Mouse (Mus musculus): ENCODE results near the gene Cbfb. TPM values are rescaled to one million over a fixed set of nuclear protein-coding genes. Genes with fewer than 3 reads are reported as not detected.

Gene Cbfb
- total and polyA plus RNA-seq, 2 experiments from 2014 or later, result 27.8 to 45.1 TPM

DNA sequence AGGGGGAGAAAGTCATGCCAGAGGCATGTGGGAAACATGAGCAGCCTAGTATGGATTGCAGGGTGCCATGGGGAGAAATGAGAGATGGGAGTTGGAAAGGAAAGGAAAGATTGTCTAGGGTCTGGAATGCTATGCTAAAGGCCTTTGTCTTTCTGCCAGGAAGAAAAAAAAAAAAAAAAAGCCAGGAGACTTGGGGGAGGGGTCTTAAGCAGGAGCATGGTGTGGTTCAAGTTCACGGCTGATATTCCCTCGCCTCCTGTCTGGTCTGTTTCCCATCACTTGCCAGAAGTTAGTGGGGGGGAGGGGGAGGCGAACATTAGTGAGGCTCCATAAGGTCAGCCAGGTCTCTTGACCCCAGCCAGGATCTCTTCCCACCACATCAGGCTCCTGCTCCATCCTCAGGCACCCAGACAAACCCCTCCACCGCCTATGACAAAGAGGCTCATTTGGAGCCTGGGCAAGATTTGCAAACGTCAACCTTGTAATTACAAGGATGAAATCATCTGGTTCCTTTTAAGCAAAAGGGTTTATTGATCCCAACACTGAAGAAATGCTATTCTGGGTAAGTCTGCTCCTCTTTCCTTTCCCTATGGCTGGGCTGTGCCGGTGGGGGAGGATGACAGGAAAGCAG, 6.1 kb upstream of the Cbfb start:
- no peaks in the 10 kb centered on the region for H3K27me3 ChIP-seq (ENCODE audit: insufficient read depth, low read length)
- H3K4me2 ChIP-seq (ENCODE audit: low read depth, low read length), result no peak overlapping the region
- no peak for TF ChIP-seq CTCF (IDR thresholded peaks at IDR 0.05; ENCODE audit: low read depth)
- H3K9me3 ChIP-seq (ENCODE audit: low read length), result no peaks in the 10 kb centered on the region
- 45% methylated on average over 6 of the region's 6 CpGs for WGBS
- H3K4me1 ChIP-seq (ENCODE audit: insufficient read depth, low read length), result no peaks in the 10 kb centered on the region
- DNase-seq (ENCODE audit: low spot score) (no peak), ATAC-seq (no peak)
- H3K36me3 ChIP-seq (ENCODE audit: insufficient read depth, low read length), result no peaks in the 10 kb centered on the region
- H3K4me3 ChIP-seq (ENCODE audit: low read length), result no peak overlapping the region
- no peak overlapping the region for H3K9ac ChIP-seq (replicated peaks; ENCODE audit: low read length)
- no peak overlapping the region for H3K27ac ChIP-seq

DNA sequence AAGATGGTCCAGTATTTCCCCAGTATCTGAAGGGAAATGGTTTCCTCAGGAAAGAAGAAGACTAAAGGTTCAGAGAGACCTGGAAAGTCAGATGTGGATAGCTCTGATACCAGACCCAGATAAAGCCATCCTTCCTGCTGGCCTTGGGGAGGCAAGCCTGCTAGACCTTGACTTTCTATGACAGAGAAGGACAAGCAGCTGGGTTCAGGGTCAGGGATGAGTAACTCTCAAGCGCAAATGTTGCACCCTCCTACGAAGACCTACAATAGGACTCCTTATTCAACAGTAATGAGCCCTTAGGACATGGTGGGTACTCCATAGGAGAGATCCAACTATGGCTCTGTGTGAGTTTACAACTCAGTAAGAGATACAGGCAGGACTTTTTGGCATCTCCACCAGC, 5.3 kb upstream of the Cbfb start:
- DNase-seq (ENCODE audit: low spot score) (no peak), ATAC-seq (no peak)
- WGBS, result 78% methylated on average over 2 of the region's 2 CpGs
- H3K4me1 ChIP-seq (ENCODE audit: insufficient read depth, low read length), result no peaks in the 10 kb centered on the region
- H3K36me3 ChIP-seq (ENCODE audit: insufficient read depth, low read length), result no peaks in the 10 kb centered on the region
- H3K4me2 ChIP-seq (ENCODE audit: low read depth, low read length), result no peak overlapping the region
- TF ChIP-seq CTCF (IDR thresholded peaks at IDR 0.05; ENCODE audit: low read depth), result no peak
- no peaks in the 10 kb centered on the region for H3K9me3 ChIP-seq (ENCODE audit: low read length)
- no peak overlapping the region for H3K9ac ChIP-seq (replicated peaks; ENCODE audit: low read length)
- no peaks in the 10 kb centered on the region for H3K27me3 ChIP-seq (ENCODE audit: insufficient read depth, low read length)
- no peak overlapping the region for H3K27ac ChIP-seq
- H3K4me3 ChIP-seq (ENCODE audit: low read length), result no peak overlapping the region

DNA sequence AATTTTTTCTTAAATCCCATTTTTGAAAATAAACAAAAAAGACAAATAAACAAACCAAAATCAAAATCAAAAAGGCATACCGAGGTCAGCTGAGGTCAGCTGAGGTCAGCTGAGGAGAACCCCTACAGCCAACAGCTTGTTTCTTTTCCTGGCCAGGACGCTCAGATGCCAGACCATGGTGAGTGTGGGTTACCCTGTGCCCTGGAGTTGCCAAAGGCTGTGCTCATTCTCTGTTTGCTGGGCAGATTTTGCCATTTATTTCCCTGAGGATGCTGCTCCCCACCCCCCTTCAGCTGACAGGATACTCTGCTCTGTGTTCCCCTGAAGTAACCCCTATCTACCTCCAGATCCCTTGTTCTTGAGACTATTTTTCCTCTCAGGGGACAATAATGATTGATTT, 3.4 kb upstream of the Cbfb start:
- ATAC-seq, result no peak
- H3K4me1 ChIP-seq (ENCODE audit: insufficient read depth, low read length), result no peaks in the 10 kb centered on the region; the same call in 1 of the 2 replicates
- WGBS, result 70% methylated on average over 2 of the region's 2 CpGs
- no peak overlapping the region for H3K27ac ChIP-seq
- H3K4me3 ChIP-seq (ENCODE audit: low read length), result no peak overlapping the region
- no peaks in the 10 kb centered on the region for H3K27me3 ChIP-seq (ENCODE audit: insufficient read depth, low read length)
- no peak for DNase-seq (ENCODE audit: low spot score)
- no peak for TF ChIP-seq CTCF (IDR thresholded peaks at IDR 0.05; ENCODE audit: low read depth)
- H3K4me2 ChIP-seq (ENCODE audit: low read depth, low read length), result no peak overlapping the region
- H3K36me3 ChIP-seq (ENCODE audit: insufficient read depth, low read length), result no peaks in the 10 kb centered on the region
- H3K9ac ChIP-seq (replicated peaks; ENCODE audit: low read length), result no peak overlapping the region
- H3K9me3 ChIP-seq (ENCODE audit: low read length), result no peaks in the 10 kb centered on the region

DNA sequence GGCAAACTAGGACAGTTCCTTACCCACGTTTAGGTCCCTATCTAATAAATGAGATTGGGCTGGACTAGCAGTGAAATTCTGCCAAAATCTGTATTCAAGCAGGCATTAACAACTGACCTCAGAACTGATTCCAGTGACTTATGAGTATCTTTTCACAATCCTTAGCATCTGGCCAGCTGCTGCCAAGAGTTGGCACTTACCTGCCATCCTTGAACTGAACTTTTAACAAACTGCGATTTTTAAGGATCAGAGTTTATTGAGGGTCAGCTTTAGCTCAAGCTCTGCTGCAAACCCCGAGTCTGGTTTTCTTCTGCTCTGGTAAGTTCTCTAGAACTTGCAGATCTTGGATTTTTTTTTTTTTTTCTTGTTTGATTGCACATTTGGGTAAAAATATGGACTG, 892 bp upstream of the Cbfb start:
- no peaks in the 10 kb centered on the region for H3K9me3 ChIP-seq (ENCODE audit: low read length)
- H3K4me3 ChIP-seq (ENCODE audit: low read length), result no peak overlapping the region; the same call in 1 of the 2 replicates
- H3K4me2 ChIP-seq (ENCODE audit: low read depth, low read length), result 0 out of 2 replicates have a peak overlapping the region, but pooled peaks have one; percentile 69
- no peak overlapping the region for H3K9ac ChIP-seq (replicated peaks; ENCODE audit: low read length)
- no peaks in the 10 kb centered on the region for H3K36me3 ChIP-seq (ENCODE audit: insufficient read depth, low read length)
- no peaks in the 10 kb centered on the region for H3K27me3 ChIP-seq (ENCODE audit: insufficient read depth, low read length)
- H3K4me1 ChIP-seq (ENCODE audit: insufficient read depth, low read length), result no peaks in the 10 kb centered on the region; the same call in 1 of the 2 replicates
- ATAC-seq, result no peak
- 55% methylated on average over 3 of the region's 3 CpGs for WGBS
- H3K27ac ChIP-seq, result no peak overlapping the region
- DNase-seq (ENCODE audit: low spot score), result no peak
- no peak for TF ChIP-seq CTCF (IDR thresholded peaks at IDR 0.05; ENCODE audit: low read depth)

DNA sequence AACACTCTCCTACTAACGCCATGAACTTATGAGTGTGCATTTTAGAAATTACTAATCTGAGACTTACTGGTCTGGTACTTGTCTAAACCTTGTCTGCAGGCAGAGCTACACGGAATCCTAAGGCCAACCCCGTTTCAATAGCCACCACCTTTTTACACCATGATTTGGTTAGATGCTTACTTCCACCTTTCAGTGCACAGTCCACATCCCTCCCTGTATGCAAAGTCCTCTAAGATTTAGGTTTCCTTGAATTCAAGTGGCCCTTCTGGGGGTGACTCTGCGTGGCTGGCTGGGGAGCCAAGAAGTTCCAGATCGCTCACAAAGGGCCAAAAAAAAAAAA, 463 bp upstream of the Cbfb start:
- no peak; the same call in none of the 2 replicates for ATAC-seq
- Histone ChIP-seq H3K9ac (replicated peaks; ENCODE audit: low read length) (peak overlapping the region; percentile 86), H3K4me3 (ENCODE audit: low read length) (peak overlapping the region; percentile 98), H3K27me3 (ENCODE audit: insufficient read depth, low read length) (no peaks in the 10 kb centered on the region), H3K4me2 (ENCODE audit: low read depth, low read length) (peak overlapping the region; percentile 69), H3K4me1 (ENCODE audit: insufficient read depth, low read length) (no peaks in the 10 kb centered on the region; the same call in 1 of the 2 replicates), H3K9me3 (ENCODE audit: low read length) (no peaks in the 10 kb centered on the region), H3K36me3 (ENCODE audit: insufficient read depth, low read length) (no peaks in the 10 kb centered on the region), H3K27ac (peak overlapping the region; percentile 92; the same call in 1 of the 2 replicates)
- DNase-seq (ENCODE audit: low spot score), result no peak
- no peak for TF ChIP-seq CTCF (IDR thresholded peaks at IDR 0.05; ENCODE audit: low read depth)
- WGBS, result 2% methylated on average over 5 of the region's 5 CpGs

DNA sequence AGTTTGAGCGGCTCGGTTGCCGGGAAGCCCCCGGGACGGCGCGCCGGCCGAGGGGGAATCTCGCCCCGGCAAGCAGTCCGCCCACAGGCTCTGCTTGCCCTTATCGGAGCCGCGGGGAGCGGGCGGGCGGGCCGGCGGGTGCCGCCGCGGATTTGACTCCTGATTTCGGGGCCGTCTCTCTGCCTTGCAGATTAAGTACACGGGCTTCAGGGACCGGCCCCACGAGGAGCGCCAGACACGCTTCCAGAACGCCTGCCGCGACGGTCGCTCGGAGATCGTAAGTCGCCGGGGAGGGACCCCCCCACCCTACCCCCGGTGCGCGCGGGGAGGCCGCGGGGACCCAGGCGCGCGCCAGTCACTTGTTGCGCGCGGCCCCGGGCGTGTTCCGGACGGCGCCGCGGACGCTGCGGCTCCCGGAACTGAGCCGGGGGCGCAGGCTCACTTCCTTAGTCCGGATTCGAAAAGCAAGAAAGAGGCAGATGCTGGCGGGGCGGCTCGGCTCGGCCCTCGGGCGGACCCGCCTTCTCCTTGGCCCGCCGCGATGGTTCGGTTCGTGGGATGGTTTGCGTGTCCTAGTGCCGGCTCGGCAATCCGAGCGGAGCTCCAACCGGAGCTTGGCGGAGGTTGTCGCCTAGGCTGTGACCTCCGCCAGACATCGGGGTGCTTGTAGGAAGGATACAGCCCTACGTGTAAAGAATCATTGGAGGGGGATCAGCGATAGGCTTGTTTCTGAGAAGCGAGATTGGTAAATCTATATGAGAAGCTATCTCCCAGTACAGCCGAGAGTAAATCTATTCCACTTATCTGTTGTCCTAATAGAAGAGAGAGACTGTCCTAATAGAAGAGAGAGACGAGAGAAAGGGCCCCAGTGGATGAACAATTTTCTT, 885 bp downstream of the Cbfb start:
- no peaks in the 10 kb centered on the region for H3K27me3 ChIP-seq (ENCODE audit: insufficient read depth, low read length)
- H3K4me2 ChIP-seq (ENCODE audit: low read depth, low read length), result peak overlapping the region; percentile 69
- ATAC-seq (peak; percentile 49), DNase-seq (ENCODE audit: low spot score) (peak; percentile 73)
- H3K9ac ChIP-seq (replicated peaks; ENCODE audit: low read length), result peak overlapping the region; percentile 86
- 2% methylated on average over 81 of the region's 92 CpGs for WGBS
- H3K4me1 ChIP-seq (ENCODE audit: insufficient read depth, low read length), result no peaks in the 10 kb centered on the region; the same call in 1 of the 2 replicates
- no peak for TF ChIP-seq CTCF (IDR thresholded peaks at IDR 0.05; ENCODE audit: low read depth)
- H3K4me3 ChIP-seq (ENCODE audit: low read length), result peak overlapping the region; percentile 98
- no peaks in the 10 kb centered on the region for H3K9me3 ChIP-seq (ENCODE audit: low read length)
- peak overlapping the region; percentile 92 for H3K27ac ChIP-seq
- no peaks in the 10 kb centered on the region for H3K36me3 ChIP-seq (ENCODE audit: insufficient read depth, low read length)
